Mouse (Mus musculus) erythroblast, adult 5-6 weeks (primary cell): ENCODE data around the gene Il4. TPM values are rescaled to one million over a fixed set of nuclear protein-coding genes. Genes with fewer than 3 reads are reported as not detected.

Source experiments
- ATAC-seq: replicated peaks from 2 replicates; pipeline ENCODE4 v1.8.0; 2016; ENCODE audit warnings: moderate number of reproducible peaks, mild to moderate bottlenecking, moderate TSS enrichment, inconsistent platforms; ENCODE audit not compliant: poor library complexity, low FRiP score, severe bottlenecking
- total RNA-seq, 2 experiments: library from RNA; stranded (forward) in 1 of 2; stranded (reverse) in 1 of 2; fragments of 150-400 nt in 1 of 2; fragments of 200-764, 138-1000 nt in 1 of 2; gene quantifications; 2 replicates each; pipeline versions ENCODE4 v1.2.3 to v1.2.4; 2015 to 2017; ENCODE audit warnings: low replicate concordance in 2 of 2

Gene Il4
- total RNA-seq (2015; ENCODE audit: low replicate concordance): not detected in 2 replicates
- total RNA-seq (2017; ENCODE audit: low replicate concordance): 1.1 TPM in 1 of 2 replicates, not detected in the other

- ATAC-seq: no peak
Measured at GRCm38 (mm10) chr11:53618619-53619198, at the start of gene Il4. Gene Il4 (minus strand): TSS chr11:53618669.

- ATAC-seq: no peak
Measured at GRCm38 (mm10) chr11:53664091-53664490, 45.6 kb upstream of the Il4 start.

DNA sequence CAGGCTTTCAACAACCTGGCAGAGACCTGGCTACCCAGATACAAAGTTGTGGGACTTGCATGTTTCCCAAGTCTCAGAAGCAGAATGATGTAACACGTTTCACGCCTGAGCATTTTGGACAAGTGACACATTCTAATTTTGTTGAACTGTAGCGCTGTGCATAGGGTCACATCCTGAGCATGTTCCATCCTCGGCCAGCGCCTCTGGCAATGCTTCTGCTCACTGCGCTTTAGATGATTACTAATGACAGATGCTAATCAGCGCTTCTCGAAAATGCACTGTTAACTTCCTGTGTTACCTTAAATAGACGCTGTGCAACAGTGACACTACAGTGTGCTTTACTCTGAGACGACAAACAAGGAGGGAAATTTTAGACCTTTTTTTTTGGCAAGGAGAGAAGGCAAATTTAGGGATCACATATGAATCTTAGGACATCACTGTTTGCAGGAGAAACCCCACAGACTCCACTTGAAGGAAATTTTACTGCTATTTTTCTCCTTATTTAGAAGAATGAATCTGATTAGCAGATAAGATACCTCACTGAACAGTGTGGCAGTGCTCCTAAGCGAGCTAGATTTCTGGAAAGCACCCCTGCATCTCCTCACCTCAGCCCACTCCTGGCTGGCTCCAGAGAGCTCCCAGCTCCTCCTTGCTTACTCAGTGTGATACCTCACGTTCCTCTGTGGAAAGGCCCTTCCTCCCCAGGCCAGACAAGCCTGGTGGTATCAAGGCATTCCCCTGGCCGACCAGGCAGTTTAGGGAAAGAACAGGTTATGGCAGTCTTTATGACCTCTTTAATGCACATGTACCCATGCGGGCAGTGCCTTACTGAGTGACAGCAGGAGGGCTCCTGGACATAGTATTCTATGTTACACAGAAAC is 44.6 kb upstream of the Il4 start:
- ATAC-seq: no peak

GRCm38 (mm10) chr11:53657828-53658227 is 39.4 kb upstream of the Il4 start:
- peak; percentile 36; the same call in 1 of the 2 replicates for ATAC-seq

GRCm38 (mm10) chr11:53657381-53657780 is 38.9 kb upstream of the Il4 start:
- peak; percentile 35; the same call in 1 of the 2 replicates for ATAC-seq

GRCm38 (mm10) chr11:53656558-53657202 is 38.2 kb upstream of the Il4 start:
- ATAC-seq: peak; percentile 86

- no peak for ATAC-seq
Measured at GRCm38 (mm10) chr11:53655043-53655442, 36.6 kb upstream of the Il4 start.

GRCm38 (mm10) chr11:53652427-53652826 is 34.0 kb upstream of the Il4 start:
- ATAC-seq: no peak

DNA sequence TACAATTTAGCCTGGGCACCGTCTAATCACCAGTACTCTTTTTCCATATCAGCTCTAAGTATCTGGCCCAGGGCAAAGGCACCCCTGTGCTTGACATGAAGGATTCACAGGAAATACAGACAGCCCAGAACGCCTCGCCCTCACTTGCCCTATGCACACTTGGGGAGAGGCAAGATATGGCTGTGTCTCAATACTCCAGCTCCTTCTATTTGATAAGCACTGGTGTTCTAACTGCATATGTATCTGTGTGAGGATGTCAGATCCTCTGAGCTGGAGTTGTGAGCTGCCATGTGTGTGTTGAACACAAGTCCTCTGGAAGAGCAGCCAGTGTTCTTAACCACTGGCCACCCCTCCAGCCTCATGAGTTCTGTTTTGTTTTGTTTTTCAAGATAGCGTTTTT is 33.0 kb upstream of the Il4 start:
- ATAC-seq: no peak

GRCm38 (mm10) chr11:53644017-53644416 is 25.5 kb upstream of the Il4 start:
- ATAC-seq: no peak

DNA sequence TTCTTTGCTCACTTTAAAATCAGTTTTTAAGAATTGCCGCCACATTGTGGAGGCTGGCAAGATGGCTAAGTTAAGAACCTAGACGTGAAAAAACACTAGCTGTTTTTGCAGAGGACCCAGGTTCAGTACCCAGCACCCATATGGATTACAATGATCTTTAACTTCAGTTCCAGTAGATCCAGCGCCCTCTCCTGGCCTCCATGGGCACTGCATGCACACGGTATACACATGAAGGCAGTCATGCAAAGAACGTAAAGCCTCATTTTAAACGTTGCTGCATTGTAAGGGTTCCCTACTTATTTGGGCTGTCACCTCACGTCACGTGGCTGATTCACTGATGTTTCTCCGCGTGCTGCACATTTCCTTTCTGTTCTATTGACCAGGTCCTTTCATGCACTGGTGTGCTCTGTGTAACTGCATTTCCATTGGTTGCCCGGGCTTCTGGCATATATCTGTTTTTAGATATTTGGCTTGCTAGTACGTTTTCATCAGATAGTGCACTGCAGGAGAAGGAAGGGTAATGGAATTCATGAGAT is 24.3 kb upstream of the Il4 start:
- ATAC-seq: no peak

- ATAC-seq: no peak
Measured at GRCm38 (mm10) chr11:53637803-53638260, 19.4 kb upstream of the Il4 start.

- ATAC-seq: no peak
Measured at GRCm38 (mm10) chr11:53637046-53637802, 18.8 kb upstream of the Il4 start.

DNA sequence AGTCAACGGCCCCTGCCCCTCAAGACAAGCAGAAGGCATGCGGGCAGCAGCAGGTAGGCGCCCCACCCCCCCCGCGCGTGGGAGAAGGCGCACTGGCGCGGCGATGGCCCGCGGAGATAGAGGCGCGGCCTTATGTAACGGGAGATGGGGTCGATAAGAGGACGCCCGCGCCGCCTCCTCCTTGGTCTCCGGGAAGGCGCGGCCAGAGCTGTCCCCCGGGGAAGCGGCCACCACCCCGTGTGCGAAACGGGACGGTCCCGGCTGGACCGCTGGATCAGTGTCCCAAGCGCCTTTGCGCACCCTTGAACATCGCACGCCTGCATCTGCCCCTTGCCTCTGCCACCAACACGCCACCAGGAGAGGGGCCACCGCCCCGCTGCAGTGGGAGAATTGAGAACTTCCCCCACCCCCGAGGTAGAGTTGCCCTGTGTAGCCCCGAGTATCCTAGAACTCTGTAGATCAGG is 17.7 kb upstream of the Il4 start:
- ATAC-seq: no peak

DNA sequence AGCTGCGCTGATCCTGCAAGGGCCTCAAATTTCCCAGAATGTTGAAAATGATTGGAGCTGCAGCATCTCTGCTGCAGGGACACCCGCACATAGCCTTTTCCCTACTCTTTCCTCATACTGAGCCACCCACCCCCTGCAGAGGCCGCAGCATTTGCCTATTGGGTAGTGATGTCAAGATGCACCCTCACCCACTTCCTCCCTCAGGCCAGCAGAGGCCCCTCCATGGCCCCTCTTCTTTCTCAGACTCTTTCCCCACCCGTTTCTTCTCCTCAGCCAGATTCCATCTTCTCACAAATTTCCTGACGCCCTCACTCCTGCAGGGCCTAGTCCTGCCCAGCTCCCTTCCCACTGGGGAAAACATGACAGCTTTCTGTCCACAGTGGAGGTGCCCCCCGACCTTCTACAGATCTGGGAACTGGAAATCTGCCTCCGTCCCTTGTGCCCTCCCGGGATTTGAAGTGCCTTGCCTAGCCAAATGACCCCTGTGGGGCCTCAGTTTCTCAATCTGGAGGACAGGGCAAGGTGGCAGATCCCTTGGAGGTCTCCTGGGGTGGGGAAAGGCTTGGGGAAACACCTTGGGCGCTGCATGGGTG is 17.2 kb upstream of the Il4 start:
- no peak for ATAC-seq

- ATAC-seq: no peak
Measured at GRCm38 (mm10) chr11:53634556-53634955, 16.1 kb upstream of the Il4 start, which contains the start of gene Il13. Gene Il13 (minus strand): TSS chr11:53634702.

- no peak for ATAC-seq
Measured at GRCm38 (mm10) chr11:53633644-53634043, 15.2 kb upstream of the Il4 start.

DNA sequence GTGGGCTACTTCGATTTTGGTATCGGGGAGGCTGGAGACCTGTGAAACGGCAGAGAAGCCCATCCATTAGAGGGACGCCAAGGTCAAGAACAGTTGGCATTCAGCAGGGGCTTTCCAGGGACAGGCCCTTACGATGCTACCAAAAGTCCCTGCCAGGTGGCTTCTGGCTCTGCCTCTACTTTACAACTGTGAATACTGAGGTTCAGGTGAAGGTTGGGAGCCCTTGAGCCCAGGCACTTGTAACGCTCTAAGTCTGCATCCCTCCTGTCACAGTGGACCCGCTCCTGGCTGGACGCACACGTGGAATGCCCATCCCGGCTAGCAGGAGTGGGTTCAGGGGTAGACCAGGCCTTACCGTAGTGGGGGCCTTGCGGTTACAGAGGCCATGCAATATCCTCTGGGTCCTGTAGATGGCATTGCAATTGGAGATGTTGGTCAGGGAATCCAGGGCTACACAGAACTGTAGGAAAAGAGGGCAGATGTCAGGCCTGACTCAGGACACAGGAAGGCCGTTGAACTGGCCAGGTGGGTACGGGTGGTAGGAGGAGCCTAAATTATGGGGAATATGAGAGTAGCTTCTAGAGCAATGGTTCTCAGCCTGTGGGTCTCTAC is 13.8 kb upstream of the Il4 start:
- ATAC-seq: no peak

DNA sequence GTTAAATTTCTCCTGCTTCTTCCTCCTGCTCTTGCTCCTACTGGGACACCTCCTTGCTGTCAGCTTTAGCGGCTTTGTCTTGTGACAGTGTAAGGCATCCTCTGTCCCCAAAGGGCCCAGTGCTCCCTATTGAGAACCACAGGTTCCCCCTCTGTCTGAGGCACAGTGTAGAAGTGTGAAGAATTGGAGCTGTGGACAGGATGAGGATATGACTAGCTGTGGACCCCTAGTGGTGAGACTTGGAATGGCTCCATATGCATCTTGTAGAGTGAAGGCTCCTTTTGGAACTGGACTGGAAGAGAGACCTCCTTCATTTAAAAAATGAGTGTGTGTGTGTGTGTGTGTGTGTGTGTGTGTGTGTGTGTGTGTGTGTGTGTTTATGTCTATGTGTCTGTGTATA is 9.4 kb upstream of the Il4 start:
- peak; percentile 73 for ATAC-seq
